Mouse (Mus musculus) hindbrain, postnatal 0 days (tissue): ENCODE measurements at regions not wholly inside any gene's neighbourhood (a gene's known extent, or its start where the extent isn't known, plus 50 kb on each side); places are given as distances from the start of the nearest gene placed in this dataset.

Experiments
- ATAC-seq: fragments of 200-750 bp; cut with Nextera tagmentation; 2 replicates; pipeline ENCODE4 v1.8.0; 2017; ENCODE audit warnings: mild to moderate bottlenecking, moderate TSS enrichment, moderate library complexity
- DNase-seq: peaks from one replicate; pipeline ENCODE4 v3.0.0-alpha.2; 2015; ENCODE audit warnings: low spot score
- H3K27ac ChIP-seq: fragments of 300-500 bp; sonication (generic); 2 replicates; pipeline ENCODE4 v1.5.1; 2014; ENCODE audit warnings: mild to moderate bottlenecking
- H3K27me3 ChIP-seq: fragments of 300-500 bp; sonication (generic); 2 replicates; pipeline ENCODE4 v1.6.1; 2014; ENCODE audit warnings: low read length, mixed read lengths; ENCODE audit not compliant: insufficient read depth
- H3K36me3 ChIP-seq: fragments of 300-500 bp; sonication (generic); 2 replicates; pipeline ENCODE4 v1.6.1; 2014; ENCODE audit warnings: low read length, mixed read lengths; ENCODE audit not compliant: insufficient read depth
- H3K4me1 ChIP-seq: fragments of 300-500 bp; sonication (generic); 2 replicates; pipeline ENCODE4 v1.6.1; 2014; ENCODE audit warnings: antibody characterized with exemption, low read length, mixed read lengths; ENCODE audit not compliant: insufficient read depth
- H3K4me2 ChIP-seq: fragments of 300-500 bp; sonication (generic); 2 replicates; pipeline ENCODE4 v1.6.1; 2014; ENCODE audit warnings: low read depth, mild to moderate bottlenecking, low read length, moderate library complexity, mixed read lengths
- H3K4me3 ChIP-seq: fragments of 300-500 bp; sonication (generic); 2 replicates; pipeline ENCODE4 v1.5.1; 2014; ENCODE audit warnings: low read length
- H3K9ac ChIP-seq: fragments of 300-500 bp; sonication (generic); replicated peaks from 2 replicates; pipeline ENCODE4 v1.6.1; 2014; ENCODE audit warnings: mild to moderate bottlenecking, low read length, moderate library complexity, mixed read lengths
- H3K9me3 ChIP-seq: fragments of 300-500 bp; sonication (generic); 2 replicates; pipeline ENCODE4 v1.6.1; 2016; ENCODE audit warnings: low read length, mixed read lengths
- CTCF ChIP-seq: IDR thresholded peaks from 2 replicates; pipeline ENCODE4 v1.5.1; 2016; ENCODE audit warnings: antibody characterized with exemption, control low read depth, low read depth
- WGBS: fragments of 180-500 bp; shearing (Covaris S2); extraction: QIAGEN DNeasy Blood & Tissue Kit; methylation state at CpG from one replicate; pipeline ENCODE4 v1.1.7; 2014; 5-methylcytosine and 5-hydroxymethylcytosine counted together

DNA sequence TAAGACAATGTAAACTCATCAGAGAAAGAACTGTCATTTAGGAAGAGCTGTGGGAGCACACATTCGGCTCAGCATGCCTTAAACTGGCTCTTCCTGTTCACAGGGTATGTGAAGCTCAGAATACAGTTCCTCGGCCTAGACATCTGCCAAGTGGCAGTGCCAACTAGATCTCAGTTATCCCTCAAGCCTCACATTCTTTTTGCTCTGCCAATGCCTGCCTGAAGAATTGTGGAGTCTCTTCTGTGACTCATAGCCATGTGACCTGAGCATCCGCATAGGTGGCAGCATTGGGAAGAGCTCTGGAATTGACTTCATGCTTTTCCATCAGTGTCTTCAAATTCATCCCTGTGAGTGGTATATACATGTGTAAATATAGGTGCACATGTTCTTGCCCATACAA, 59.7 kb downstream of the Prlhr start:
- Histone ChIP-seq H3K27me3 (no peaks in the 10 kb centered on the region), H3K9me3 (no peaks in the 10 kb centered on the region), H3K4me3 (no peak overlapping the region), H3K9ac (no peak overlapping the region), H3K4me1 (no peaks in the 10 kb centered on the region), H3K4me2 (no peak overlapping the region), H3K36me3 (no peaks in the 10 kb centered on the region), H3K27ac (no peak overlapping the region)
- WGBS: 80% methylated on average over 3 of the region's 3 CpGs
- ATAC-seq (no peak), DNase-seq (no peak)
- no peak for TF ChIP-seq CTCF

DNA sequence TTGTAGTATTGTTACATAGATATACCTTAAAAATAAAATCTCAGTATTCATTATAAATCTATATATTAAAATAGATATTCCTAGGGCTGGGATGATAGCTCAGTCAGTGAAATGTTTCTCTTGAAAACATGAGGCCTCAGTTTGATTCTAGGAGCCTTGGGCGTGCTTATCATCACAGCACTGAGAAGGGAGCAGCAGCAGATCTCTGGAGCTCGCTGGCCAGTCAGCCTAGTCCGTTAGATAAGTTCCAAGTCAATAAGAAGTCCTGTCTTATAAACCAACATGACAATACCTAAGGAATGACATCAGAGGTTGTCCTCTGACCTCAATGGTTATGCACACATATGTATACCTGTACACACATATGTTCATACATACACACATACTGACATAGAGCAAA, 68.7 kb downstream of the Prlhr start:
- no peak for TF ChIP-seq CTCF
- ATAC-seq (no peak), DNase-seq (no peak)
- Histone ChIP-seq H3K4me1 (no peaks in the 10 kb centered on the region), H3K27me3 (no peaks in the 10 kb centered on the region), H3K36me3 (no peaks in the 10 kb centered on the region), H3K9ac (no peak overlapping the region), H3K27ac (no peak overlapping the region), H3K9me3 (no peaks in the 10 kb centered on the region), H3K4me3 (no peak overlapping the region), H3K4me2 (no peak overlapping the region)
- 79% methylated on average over 3 of the region's 3 CpGs for WGBS

DNA sequence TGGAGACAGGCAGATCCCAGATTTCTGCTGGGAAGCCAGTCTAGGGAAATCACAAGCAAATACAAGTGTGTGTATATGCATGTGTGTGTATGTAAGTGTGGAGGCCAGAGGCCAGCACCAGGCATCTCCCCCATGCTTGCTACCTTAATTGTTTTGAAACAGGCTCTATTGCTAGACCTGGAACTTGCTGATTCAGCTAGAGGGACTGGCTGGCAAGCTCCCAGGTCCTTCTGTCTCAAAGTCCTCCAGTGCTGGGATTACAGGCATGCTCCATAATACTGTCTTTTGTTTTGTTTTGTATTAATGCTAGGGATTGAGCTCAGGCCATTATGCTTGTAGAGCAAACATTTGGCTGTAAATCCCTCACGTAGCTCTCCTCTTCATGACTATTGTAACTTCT, 70.4 kb downstream of the Prlhr start:
- H3K9me3 ChIP-seq: no peaks in the 10 kb centered on the region
- no peak overlapping the region for H3K27ac ChIP-seq
- H3K4me1 ChIP-seq: no peaks in the 10 kb centered on the region
- H3K27me3 ChIP-seq: no peaks in the 10 kb centered on the region
- H3K4me3 ChIP-seq: no peak overlapping the region
- TF ChIP-seq CTCF: no peak
- ATAC-seq: no peak
- no peaks in the 10 kb centered on the region for H3K36me3 ChIP-seq
- no peak overlapping the region for H3K4me2 ChIP-seq
- no peak overlapping the region for H3K9ac ChIP-seq
- no peak for DNase-seq
- 47% methylated on average over 1 of the region's 1 CpGs for WGBS

DNA sequence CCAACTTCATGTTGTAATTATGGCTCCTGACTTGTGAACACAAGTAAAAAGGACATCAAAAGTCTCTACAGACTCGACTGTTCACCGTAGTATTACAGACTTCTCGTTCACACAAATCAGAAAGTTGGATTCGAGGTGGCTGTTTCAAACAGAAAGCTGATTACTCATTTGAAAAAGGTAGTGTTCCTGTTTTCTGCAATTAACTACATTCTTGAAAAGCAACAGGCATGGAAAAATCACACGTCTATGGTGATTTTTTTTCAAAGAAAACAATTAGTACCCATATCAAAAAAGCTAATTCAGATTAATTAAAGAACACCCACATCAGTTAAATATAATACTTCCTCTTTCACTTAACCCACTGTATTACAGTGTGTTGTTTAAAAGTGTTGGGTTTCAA, 71.5 kb downstream of the Prlhr start:
- DNase-seq: no peak
- H3K4me2 ChIP-seq: no peak overlapping the region
- H3K4me3 ChIP-seq: no peak overlapping the region
- H3K36me3 ChIP-seq: no peaks in the 10 kb centered on the region
- H3K27ac ChIP-seq: no peak overlapping the region
- H3K4me1 ChIP-seq: no peaks in the 10 kb centered on the region
- H3K27me3 ChIP-seq: no peaks in the 10 kb centered on the region
- WGBS: 83% methylated on average over 5 of the region's 5 CpGs
- ATAC-seq: no peak
- no peak overlapping the region for H3K9ac ChIP-seq
- H3K9me3 ChIP-seq: no peaks in the 10 kb centered on the region
- TF ChIP-seq CTCF: no peak

DNA sequence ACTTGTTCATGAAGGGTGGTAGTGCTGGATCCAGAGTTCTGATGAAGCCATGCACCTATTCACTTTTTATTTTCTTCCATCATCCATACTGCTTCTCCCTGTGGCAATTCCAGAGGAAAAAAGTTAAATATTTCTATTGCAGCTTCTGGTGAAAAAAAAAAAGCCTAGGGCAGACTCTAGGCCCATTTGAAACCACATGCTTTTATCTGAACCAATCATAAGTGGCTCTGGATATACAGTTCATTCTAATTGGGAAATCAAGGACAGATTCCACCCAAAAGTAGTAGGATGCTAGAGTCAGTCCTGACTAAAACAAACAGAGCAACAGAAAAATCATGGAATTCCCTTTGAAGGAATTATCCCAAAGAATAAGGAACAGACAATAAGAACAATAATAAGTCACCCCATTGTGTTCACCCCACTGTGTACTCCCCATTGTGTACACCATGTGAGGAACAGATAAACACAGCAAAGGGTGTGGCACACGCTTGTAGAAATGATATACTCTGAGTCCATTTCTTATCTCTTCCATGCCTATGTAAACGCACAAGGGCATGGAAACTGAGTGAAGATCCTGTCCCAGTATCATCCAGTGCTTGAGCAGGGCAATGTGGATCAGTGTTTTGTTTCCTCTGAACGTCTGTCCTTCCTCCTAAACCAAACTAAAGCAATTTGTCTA, 81.4 kb downstream of the Prlhr start:
- no peaks in the 10 kb centered on the region for H3K27me3 ChIP-seq
- no peaks in the 10 kb centered on the region for H3K36me3 ChIP-seq
- no peak for ATAC-seq
- H3K9ac ChIP-seq: no peak overlapping the region
- no peaks in the 10 kb centered on the region for H3K4me1 ChIP-seq
- TF ChIP-seq CTCF: no peak
- 79% methylated on average over 3 of the region's 3 CpGs for WGBS
- H3K4me3 ChIP-seq: no peak overlapping the region
- no peak overlapping the region for H3K27ac ChIP-seq
- H3K4me2 ChIP-seq: no peak overlapping the region
- H3K9me3 ChIP-seq: no peaks in the 10 kb centered on the region
- DNase-seq: no peak

DNA sequence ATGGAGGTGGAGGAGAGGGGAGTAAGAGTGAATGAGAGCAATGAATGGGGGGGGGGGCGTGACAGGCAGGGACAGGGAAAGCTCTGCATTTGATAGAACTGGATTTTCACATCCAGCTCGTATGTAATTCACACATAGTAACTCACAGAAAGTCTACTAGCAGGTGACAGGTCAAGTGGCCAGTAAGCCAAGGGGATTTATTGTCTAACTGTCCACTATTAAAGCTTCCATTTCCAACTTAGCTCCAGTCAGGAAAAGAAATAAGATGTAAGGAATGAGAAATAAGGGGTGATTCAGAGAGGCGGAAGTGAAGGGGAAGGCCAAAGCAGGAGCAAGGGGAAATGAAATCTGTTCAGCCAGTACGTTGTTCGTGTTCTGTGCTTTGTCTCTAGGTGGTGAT, 83.4 kb downstream of the Prlhr start:
- Histone ChIP-seq H3K4me1 (no peaks in the 10 kb centered on the region), H3K27me3 (no peaks in the 10 kb centered on the region), H3K27ac (no peak overlapping the region), H3K9ac (no peak overlapping the region), H3K4me3 (no peak overlapping the region), H3K9me3 (no peaks in the 10 kb centered on the region), H3K36me3 (no peaks in the 10 kb centered on the region), H3K4me2 (no peak overlapping the region)
- no peak for TF ChIP-seq CTCF
- ATAC-seq (no peak), DNase-seq (no peak)
- WGBS: 64% methylated on average over 5 of the region's 5 CpGs

DNA sequence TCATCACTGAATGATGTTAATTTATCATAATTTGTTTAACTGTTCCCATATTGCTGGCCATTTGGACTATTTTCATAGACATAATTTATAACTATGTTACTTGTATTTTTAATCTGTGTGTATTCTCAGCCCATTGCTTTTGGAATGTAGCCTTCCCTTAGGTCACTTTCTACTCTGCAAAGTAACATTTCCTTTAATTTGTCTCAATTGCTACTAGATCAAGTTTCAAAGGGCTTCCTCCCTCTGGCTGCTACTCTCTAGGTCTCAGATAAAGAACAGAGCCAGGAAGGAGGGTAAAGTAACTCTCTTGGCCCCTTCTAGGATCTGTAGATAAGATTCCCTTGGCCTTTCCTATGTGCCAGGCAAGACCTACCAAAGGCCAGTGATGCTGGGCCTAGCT, 85.4 kb downstream of the Prlhr start:
- Histone ChIP-seq H3K27ac (no peak overlapping the region), H3K9ac (no peak overlapping the region)
- no peak for TF ChIP-seq CTCF

More for the DNA sequence above, 85.4 kb downstream of the Prlhr start:
- Histone ChIP-seq H3K4me2 (no peak overlapping the region), H3K27me3 (no peaks in the 10 kb centered on the region), H3K9me3 (no peaks in the 10 kb centered on the region), H3K4me1 (no peaks in the 10 kb centered on the region), H3K4me3 (no peak overlapping the region), H3K36me3 (no peaks in the 10 kb centered on the region)
- ATAC-seq (no peak), DNase-seq (no peak)
